Mouse (Mus musculus) heart, adult 9 months (tissue): ENCODE measurements around the gene Inpp4a.
A peak's percentile ranks its signal among the peaks of the same experiment; 100 is the strongest.

Experiments
- DNase-seq, 2 experiments: peaks; one replicate each; pipeline ENCODE4 v3.0.0; 2022; ENCODE audit warnings: low spot score in 2 of 2

Inpp4a gene

DNA sequence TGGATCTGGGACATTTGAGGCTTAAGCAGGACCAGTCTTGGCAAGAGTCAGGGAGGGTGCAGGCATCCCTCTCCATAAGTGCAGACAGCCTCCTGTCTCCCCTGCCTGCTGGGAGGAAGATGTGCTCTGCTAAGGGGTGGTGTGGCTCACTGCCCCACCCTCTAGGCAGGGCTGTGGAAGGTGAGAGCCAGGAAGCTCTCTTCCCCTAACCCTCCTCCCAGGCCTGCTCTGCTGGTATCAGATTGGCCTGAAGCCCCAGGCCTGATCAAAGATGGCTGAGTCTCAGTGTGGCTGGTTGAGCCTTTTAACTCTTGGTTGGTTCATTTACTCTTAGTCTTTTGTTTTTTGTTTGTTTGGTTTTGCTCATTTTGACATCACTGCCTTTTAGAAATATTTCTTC, 110.0 kb downstream of the Inpp4a start:
- DNase-seq, result no peak

DNA sequence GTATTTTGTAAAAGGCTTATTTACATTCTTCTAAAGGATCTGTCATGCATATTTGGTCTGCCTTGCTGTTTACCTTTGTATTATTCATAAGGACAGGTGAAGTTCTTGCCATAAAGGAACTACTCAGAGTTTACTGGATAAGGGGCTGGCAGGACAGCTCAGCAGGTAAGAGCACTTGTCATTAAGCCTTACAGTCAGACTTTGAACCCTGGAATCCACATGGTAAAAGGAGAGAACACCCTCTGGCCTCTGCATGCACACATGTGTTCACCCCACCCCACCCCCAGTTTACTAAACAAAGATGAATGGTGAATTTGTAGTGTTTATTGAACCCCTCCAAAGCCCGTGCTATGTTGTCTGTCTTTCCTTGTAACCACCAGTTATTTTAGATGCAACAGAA, 115.7 kb downstream of the Inpp4a start:
- DNase-seq, result no peak

DNA sequence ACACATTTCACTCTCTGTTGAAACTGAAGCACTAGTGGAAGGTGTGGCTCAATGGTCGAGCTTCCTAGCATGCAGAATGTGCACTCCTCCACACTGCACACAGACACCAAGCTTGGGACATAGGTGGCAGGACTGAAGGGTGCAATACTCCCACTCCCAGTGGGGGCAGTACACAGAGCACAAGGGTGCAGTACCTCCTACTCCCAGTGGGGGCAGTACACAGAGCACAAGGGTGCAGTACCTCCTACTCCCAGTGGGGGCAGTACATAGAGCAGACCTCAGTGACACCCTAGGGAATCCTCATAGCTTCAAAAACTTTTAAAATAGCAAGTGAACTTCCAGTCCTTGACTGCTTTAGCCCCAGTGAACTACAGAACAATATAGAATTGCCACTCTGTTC, 119.8 kb downstream of the Inpp4a start:
- peak in 1 of 2 experiments; percentile 40 for DNase-seq

DNA sequence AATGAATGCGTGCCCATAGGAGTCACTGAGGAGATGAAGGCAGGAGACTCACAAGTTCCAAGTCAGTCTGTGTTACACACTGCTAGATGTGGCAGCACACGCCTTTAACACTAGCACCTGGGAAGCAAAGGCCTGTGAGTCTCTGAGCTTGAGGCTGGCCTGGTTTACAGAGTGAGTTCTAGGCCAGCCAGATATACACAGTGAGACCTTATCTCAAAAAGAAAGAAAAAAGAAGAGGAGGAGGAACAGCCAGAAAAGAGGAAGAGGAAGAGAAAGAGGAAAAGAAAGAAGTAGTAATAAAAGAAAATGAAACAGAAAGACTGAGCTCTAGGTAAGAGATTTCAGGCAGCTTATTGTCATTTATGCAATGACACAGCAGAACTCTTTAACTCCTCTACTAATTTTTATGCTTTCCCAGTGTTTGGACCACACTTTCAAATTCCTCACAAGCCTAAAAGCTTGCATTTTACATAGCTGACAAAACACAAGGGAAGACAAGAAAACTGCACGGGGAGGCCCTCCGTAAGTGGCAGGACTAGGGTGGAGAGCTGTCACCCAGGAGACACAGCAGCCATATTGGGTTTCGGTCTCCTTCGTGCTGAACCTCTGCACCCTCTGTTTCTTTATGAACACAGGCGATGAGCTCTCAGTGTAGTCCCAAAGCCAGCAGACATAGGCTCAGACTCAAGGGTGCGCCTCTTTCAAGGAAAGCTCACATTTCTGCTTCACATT, 127.6 kb downstream of the Inpp4a start:
- DNase-seq, result no peak

DNA sequence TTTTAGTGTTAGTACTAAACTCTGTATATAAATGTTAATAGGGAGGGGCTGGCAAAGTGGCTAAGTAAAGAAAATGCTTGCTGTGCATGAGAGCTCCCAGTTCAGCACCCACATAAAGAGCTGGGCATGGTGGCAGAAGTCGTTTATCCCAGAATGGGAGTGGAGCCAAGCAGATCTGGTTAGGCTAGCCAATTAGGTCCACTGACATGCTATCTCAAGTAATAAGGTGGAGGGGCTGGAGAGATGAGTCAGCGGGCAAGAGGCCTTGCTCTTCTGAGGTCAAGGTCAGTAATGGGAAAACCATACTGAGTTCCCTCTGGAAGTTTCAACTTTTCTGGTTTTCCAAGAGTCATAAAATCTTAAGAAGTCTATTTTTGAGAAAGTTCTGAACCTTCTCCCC, 129.2 kb downstream of the Inpp4a start:
- DNase-seq, result peak in 1 of 2 experiments; percentile 6

DNA sequence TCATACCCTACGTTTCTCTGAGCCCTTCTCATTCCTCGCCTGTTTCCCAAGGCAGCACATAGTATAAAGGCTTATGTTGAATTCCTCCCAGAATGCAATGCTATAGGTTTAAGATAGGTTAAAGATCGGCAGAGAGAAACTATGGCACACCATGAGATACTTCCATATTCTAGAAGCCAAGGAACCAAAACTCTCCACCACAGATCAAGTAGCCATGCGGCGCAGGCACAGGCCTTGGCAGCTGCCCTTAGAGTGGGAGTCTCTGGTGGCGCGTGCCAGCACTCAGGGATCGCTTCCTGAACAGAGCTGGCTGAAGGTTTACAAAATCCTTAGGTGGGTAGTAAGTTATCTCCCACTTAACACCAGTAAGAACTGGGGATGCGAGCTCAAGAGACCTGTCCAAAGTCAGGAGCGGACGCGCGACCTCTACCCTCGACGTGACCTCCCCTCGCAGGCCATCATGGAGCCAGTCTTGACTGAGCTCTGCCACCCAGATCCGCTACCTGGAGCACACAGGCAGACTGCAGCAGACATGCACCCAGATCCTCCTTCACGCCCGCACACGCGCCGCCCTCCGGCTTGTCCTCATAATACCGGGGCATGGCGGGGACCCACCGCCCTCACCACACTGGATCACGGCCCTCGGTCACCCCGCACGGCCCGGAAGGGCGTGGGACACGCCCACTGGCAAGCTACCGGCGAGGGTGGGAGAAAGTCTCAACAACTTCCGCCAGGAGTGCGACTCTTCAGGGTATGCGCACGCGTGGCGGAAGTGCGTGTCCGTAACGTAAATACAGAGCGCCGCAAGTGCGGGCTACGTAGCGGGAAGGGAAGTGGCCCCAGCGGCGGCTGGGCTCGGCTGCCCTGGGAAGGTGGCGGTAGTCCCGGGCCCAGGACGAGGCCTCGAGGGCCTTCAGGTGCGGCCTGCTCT, 130.0 kb downstream of the Inpp4a start, which contains the start of the genes Coa5 and Unc50:
Coa5 (minus strand) TSS at position 738 of the 931 bp plus-strand sequence.
Unc50 (plus strand) TSS at position 774 of the 931 bp plus-strand sequence.
- DNase-seq, result peak; percentile 95 to 96

DNA sequence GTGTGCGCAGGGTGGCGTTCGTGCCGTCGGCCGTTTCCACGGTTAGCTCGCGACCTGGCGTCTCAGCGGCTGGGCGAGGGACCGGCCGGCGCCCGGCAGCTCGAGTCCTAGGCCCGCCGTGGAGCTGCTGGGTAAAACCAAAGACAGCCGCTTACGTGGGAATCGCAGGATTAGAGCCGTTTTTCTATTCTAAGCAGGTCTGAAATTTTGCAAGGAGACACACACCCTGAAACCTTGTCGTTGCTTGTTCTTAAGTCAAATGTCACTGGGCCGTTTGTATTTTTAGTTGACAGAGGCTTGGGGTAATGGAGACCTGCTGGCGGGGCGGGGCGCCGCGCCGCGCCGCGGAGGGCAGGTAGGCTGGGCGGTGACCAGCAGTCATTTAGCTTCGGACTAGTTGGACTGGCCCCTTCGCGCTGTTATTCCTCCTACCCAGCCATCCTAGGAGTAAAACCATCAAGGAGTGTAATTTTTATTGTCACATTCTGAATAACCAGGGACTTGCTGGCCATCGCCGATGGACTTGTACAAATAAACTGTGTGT, 130.7 kb downstream of the Inpp4a start:
- DNase-seq, result no peak

DNA sequence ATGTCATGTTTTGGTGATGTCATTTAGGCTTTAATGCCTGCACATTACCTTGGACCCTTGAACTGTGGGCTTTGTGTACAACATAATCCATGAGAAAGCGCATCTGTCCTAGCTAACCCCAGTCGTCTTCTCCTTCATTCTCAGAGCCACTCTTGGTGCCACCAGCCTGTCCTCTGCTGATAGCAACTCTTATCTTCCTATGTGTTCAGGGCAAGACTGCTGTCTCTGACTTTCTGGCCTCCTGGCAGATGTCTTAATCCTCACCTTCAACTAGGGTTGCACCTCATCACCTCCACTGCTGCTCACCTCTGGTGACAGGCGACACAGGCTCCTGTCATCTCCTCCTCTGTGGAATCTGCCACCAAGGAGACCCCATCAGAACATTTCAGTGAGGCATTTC, 136.8 kb downstream of the Inpp4a start:
- no peak for DNase-seq

DNA sequence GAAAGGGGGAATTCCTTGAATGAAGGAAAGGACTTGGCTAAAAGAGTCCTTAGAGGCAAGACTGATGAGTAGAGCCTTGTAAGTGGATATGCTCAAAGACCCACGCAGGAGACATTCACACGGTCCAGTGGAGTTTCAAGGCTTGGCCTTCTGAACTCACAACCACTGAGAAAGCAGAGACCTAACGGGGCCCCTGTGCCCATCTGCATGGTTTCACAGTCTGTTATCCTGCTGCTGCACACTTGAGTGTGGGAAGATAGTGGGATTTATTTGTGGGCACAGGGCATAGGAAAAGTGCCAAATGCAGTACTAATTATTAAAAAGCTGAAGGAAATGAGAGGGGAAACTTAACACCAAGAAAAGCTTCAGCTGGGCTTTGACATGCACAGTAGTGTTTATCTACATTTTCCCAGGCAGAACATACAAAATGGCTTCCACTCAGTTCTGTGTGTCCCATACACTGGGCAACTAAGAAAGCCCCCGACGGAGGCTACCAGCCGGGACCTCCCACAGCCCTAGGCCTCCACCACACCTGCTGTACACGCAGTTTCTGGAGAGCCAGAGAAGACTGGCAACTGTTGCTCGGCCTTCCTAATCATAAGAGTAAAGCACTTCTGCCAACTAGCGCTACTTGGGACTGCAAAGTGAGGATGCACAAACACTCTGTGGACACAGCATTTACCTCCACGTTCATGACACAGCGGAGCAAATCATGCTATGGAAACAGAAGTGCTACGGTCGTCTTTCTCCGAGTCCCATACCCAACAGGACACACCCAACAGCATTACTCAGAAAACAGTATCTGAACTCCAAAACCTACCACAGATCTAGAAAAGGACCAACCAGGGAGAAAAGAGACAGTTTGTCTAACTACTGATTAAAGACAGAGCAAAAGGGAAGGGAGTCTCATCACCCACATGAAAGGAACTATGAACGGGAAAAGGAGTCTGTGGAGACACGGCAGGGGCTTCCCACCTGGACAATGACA, 143.5 kb downstream of the Inpp4a start:
- DNase-seq, result no peak

DNA sequence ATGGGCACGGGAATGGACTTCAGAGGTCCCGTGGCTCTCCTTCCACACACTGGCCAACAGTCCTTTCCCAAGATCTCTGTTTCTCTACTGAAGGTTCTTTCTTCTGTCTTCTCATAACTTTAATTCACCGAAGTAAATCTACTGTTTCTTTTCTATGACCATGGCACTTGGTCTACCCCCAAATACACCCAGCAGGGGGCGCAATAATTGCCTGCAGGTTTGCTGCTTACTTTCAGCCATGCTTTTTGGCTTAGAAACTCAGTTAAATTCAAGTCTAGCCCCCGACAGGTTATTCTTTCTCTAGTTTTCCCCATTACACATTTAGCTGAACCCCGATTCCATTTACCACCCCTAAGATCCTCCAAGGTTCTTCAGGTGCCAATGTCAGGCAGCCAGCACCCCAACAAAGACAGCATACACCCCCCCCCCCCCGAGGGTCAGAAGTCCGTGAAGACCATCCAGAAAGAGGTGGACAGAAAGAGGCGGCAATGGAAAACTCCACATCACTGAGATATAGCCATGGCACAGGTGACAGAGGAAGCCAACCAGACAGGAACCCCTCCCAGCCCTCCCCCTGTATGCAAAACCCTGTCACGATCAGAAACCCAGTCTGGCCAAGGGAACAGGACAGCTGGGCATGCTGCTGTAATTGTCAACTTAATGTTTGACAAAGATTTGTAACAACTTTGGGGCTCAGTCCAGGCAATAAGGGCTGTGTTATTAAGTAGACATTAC, 148.9 kb downstream of the Inpp4a start:
- peak in 1 of 2 experiments; percentile 29 for DNase-seq

DNA sequence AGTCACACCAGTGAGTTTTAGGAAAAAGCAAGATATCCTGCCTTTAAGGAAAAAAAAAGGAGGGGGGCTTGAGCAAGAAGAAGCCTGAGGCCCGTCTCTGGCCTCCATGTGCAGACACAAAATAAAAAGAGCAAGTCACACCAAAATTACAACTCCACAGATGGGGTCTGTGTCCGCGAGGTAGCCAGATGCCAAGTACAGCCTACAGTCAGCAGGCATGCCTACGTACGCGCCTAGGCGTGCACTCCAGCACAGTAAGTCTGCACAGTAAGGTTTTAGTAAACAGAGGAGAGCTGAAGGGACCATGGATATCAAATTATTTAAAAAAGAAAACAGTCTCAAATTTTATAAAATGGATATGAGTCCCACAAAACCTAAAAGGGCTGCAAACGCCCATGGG, 151.6 kb downstream of the Inpp4a start:
- no peak for DNase-seq

DNA sequence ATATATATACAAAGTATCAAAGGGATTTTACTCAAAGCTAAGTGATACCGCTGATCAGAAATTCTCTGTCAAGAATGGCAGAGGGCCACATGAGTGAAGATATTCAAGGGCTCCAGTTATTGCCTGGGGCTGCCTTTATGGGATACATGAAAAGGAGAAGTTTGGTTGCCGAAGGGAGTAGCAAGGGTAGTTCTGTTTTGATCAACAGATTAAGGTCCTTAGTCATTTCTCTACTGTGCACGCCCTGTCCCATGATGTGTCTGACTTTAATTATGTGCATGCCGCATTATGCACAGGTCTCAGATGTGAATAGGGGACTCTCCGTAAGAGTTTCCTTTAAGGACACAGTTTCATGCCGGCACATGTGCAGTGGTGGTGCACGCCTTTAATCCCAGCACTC, 157.9 kb downstream of the Inpp4a start:
- DNase-seq, result no peak
